Mouse (Mus musculus) embryonic facial prominence, embryonic 11.5 days (tissue): ENCODE measurements at regions not wholly inside any gene's neighbourhood (a gene's known extent, or its start where the extent isn't known, plus 50 kb on each side); places are given as distances from the start of the nearest gene placed in this dataset.

Source experiments
- ATAC-seq: fragments of 200-750 bp; cut with Nextera tagmentation; replicated peaks from 2 replicates; pipeline ENCODE4 v1.8.0; 2017; ENCODE audit warnings: low read depth; ENCODE audit not compliant: insufficient number of reproducible peaks, low FRiP score, low TSS enrichment
- DNase-seq: peaks from one replicate; pipeline ENCODE4 v3.0.0-alpha.2; 2015; ENCODE audit warnings: low spot score
- H3K27ac ChIP-seq: fragments of 300-500 bp; sonication (generic); replicated peaks from 2 replicates; pipeline ENCODE4 v1.5.1; 2014; ENCODE audit warnings: mild to moderate bottlenecking, low read depth, low read length, control low read depth
- H3K27me3 ChIP-seq: fragments of 300-500 bp; sonication (generic); 2 replicates; pipeline ENCODE4 v1.6.1; 2014; ENCODE audit warnings: mild to moderate bottlenecking, low read length, moderate library complexity, mixed read lengths; ENCODE audit not compliant: control insufficient read depth, insufficient read depth
- H3K36me3 ChIP-seq: fragments of 300-500 bp; sonication (generic); replicated peaks from 2 replicates; pipeline ENCODE4 v1.6.1; 2014; ENCODE audit warnings: low read depth, mild to moderate bottlenecking, low read length, moderate library complexity, mixed read lengths; ENCODE audit not compliant: control insufficient read depth, insufficient read depth
- H3K4me1 ChIP-seq: fragments of 300-500 bp; sonication (generic); 2 replicates; pipeline ENCODE4 v1.6.1; 2014; ENCODE audit warnings: low read length, mixed read lengths; ENCODE audit not compliant: control insufficient read depth, insufficient read depth
- H3K4me2 ChIP-seq: fragments of 300-500 bp; sonication (generic); 2 replicates; pipeline ENCODE4 v1.6.1; 2014; ENCODE audit warnings: low read depth, mild to moderate bottlenecking, control low read depth, low read length, moderate library complexity
- H3K4me3 ChIP-seq: fragments of 300-500 bp; sonication (generic); 2 replicates; pipeline ENCODE4 v1.5.1; 2014; ENCODE audit warnings: low read depth, low read length, control low read depth
- H3K9ac ChIP-seq: fragments of 300-500 bp; sonication (generic); replicated peaks from 2 replicates; pipeline ENCODE4 v1.6.1; 2014; ENCODE audit warnings: mild to moderate bottlenecking, control low read depth, low read length
- H3K9me3 ChIP-seq: fragments of 300-500 bp; sonication (generic); replicated peaks from 2 replicates; pipeline ENCODE4 v1.6.1; 2016; ENCODE audit warnings: mild to moderate bottlenecking, low read length, inconsistent platforms, mixed read lengths; ENCODE audit not compliant: control insufficient read depth
- whole genome bisulfite sequencing: fragments of 180-500 bp; shearing (Covaris S2); extraction: QIAGEN DNeasy Blood & Tissue Kit; methylation state at CpG from one replicate; pipeline ENCODE4 v1.1.7; 2014; 5-methylcytosine and 5-hydroxymethylcytosine counted together

GRCm38 (mm10) chr12:94424340-94424981, 1267.6 kb upstream of the Flrt2 start:
- 15% methylated on average over 3 of the region's 3 CpGs for WGBS
- DNase-seq (peak; percentile 32), ATAC-seq (no peak)
- no peak overlapping the region for H3K27ac ChIP-seq
- H3K9me3 ChIP-seq, result no peaks in the 10 kb centered on the region
- no peak overlapping the region for H3K4me3 ChIP-seq
- no peak overlapping the region for H3K9ac ChIP-seq
- H3K27me3 ChIP-seq, result no peaks in the 10 kb centered on the region
- H3K4me1 ChIP-seq, result no peaks in the 10 kb centered on the region
- H3K36me3 ChIP-seq, result no peaks in the 10 kb centered on the region
- H3K4me2 ChIP-seq, result no peak overlapping the region

DNA sequence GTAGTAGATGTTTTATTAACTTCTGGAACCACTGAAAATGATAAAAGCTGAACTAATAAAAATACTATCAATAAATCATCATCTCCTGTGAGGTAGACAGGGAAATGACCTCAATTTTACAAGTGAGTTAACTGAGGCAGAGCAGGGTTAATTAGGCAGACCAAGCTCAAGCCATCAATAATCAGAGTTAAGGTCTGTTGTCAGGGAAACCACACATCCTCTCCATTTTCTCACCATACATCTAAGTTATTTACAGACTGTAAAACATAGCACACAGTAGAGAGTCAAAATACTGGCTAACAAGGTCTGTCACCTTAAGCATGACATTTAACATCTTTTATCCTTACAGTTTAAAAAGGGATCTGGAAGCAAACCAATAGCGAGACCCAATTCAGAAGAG, 1242.5 kb upstream of the Flrt2 start:
- no peaks in the 10 kb centered on the region for H3K9me3 ChIP-seq
- DNase-seq (no peak), ATAC-seq (no peak)
- H3K9ac ChIP-seq, result no peak overlapping the region
- no peak overlapping the region for H3K4me3 ChIP-seq
- no peak overlapping the region for H3K27ac ChIP-seq
- 83% methylated on average over 1 of the region's 1 CpGs for WGBS
- no peaks in the 10 kb centered on the region for H3K27me3 ChIP-seq
- H3K4me1 ChIP-seq, result no peaks in the 10 kb centered on the region
- no peak overlapping the region for H3K4me2 ChIP-seq
- H3K36me3 ChIP-seq, result no peaks in the 10 kb centered on the region

GRCm38 (mm10) chr12:94468027-94468426, 1224.0 kb upstream of the Flrt2 start:
- H3K36me3 ChIP-seq, result no peaks in the 10 kb centered on the region
- no peak for ATAC-seq
- 38% methylated on average over 2 of the region's 2 CpGs for WGBS
- no peak overlapping the region for H3K9ac ChIP-seq
- H3K4me1 ChIP-seq, result no peaks in the 10 kb centered on the region
- H3K4me3 ChIP-seq, result no peak overlapping the region
- no peak overlapping the region for H3K27ac ChIP-seq
- no peaks in the 10 kb centered on the region for H3K27me3 ChIP-seq
- H3K9me3 ChIP-seq, result no peaks in the 10 kb centered on the region
- DNase-seq, result no peak
- no peak overlapping the region for H3K4me2 ChIP-seq

GRCm38 (mm10) chr12:94468609-94469008, 1223.4 kb upstream of the Flrt2 start:
- no peaks in the 10 kb centered on the region for H3K9me3 ChIP-seq
- no peak overlapping the region for H3K9ac ChIP-seq
- H3K4me3 ChIP-seq, result no peak overlapping the region
- ATAC-seq, result no peak
- no peaks in the 10 kb centered on the region for H3K27me3 ChIP-seq
- no peaks in the 10 kb centered on the region for H3K36me3 ChIP-seq
- 80% methylated on average over 3 of the region's 3 CpGs for WGBS
- H3K4me2 ChIP-seq, result no peak overlapping the region
- DNase-seq, result no peak
- no peaks in the 10 kb centered on the region for H3K4me1 ChIP-seq
- H3K27ac ChIP-seq, result no peak overlapping the region

- H3K4me1 ChIP-seq, result no peaks in the 10 kb centered on the region
- no peak overlapping the region for H3K9ac ChIP-seq
- DNase-seq (no peak), ATAC-seq (no peak)
- no peak overlapping the region for H3K27ac ChIP-seq
- H3K4me2 ChIP-seq, result no peak overlapping the region
- no peaks in the 10 kb centered on the region for H3K36me3 ChIP-seq
- no peak overlapping the region for H3K4me3 ChIP-seq
- H3K27me3 ChIP-seq, result no peaks in the 10 kb centered on the region
- no peaks in the 10 kb centered on the region for H3K9me3 ChIP-seq
- WGBS, result 63% methylated on average over 2 of the region's 2 CpGs
Measured at GRCm38 (mm10) chr12:94469850-94470249, 1222.2 kb upstream of the Flrt2 start.

DNA sequence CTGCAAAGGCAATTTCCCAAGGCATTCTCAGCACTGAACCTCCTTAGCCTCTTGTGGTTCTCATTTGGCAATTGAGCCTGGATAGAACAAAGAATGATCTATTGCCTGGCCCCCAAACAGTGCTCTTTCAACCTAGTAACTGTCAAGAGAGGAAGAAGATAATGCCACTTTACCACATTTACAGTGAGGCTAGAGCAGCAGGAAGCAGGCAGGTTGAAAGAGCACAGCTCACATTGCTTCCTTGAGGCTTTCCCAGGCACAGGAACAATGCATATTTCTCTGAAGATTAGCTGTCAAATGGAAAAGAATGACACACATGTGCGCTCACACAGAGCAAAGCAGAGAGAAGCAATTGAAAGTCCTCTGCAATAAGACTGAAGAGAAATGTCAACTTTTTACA, 1221.0 kb upstream of the Flrt2 start:
- ATAC-seq (no peak), DNase-seq (no peak)
- 48% methylated on average over 1 of the region's 1 CpGs for WGBS
- no peak overlapping the region for H3K9ac ChIP-seq
- no peak overlapping the region for H3K4me3 ChIP-seq
- H3K36me3 ChIP-seq, result no peaks in the 10 kb centered on the region
- no peak overlapping the region for H3K27ac ChIP-seq
- H3K4me2 ChIP-seq, result no peak overlapping the region
- H3K27me3 ChIP-seq, result no peaks in the 10 kb centered on the region
- H3K4me1 ChIP-seq, result no peaks in the 10 kb centered on the region
- no peaks in the 10 kb centered on the region for H3K9me3 ChIP-seq

DNA sequence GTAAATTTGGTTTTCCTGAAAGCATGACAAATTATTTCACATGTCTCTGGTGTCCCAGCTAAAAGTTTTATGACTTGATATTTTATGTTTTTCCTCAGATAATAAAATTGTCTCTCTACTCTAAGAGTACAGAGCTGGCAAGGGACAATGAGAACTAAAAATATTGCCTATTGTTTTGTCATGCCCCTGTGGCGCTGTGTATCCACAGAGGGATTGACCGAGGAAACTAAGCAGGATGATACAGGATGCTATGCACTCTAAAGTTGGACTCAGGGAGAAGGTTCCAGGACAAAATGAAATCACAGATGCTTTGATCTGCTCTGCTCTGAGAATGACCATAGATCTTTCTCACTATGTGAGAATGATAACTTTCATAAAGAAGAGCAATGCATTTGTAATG, 1203.3 kb upstream of the Flrt2 start:
- H3K36me3 ChIP-seq, result no peaks in the 10 kb centered on the region
- H3K4me2 ChIP-seq, result no peak overlapping the region
- no peak overlapping the region for H3K4me3 ChIP-seq
- H3K9me3 ChIP-seq, result no peaks in the 10 kb centered on the region
- H3K4me1 ChIP-seq, result no peaks in the 10 kb centered on the region
- ATAC-seq (no peak), DNase-seq (no peak)
- H3K27me3 ChIP-seq, result no peaks in the 10 kb centered on the region
- H3K9ac ChIP-seq, result no peak overlapping the region
- no peak overlapping the region for H3K27ac ChIP-seq
- 78% methylated on average over 2 of the region's 2 CpGs for WGBS

- Histone ChIP-seq H3K36me3 (no peaks in the 10 kb centered on the region), H3K4me2 (no peak overlapping the region), H3K4me3 (no peak overlapping the region), H3K9me3 (no peaks in the 10 kb centered on the region), H3K4me1 (no peaks in the 10 kb centered on the region), H3K27me3 (no peaks in the 10 kb centered on the region), H3K27ac (no peak overlapping the region), H3K9ac (no peak overlapping the region)
- DNase-seq, result no peak
- 83% methylated on average over 7 of the region's 7 CpGs for WGBS
- no peak for ATAC-seq
Measured at GRCm38 (mm10) chr12:94508099-94508498, 1183.9 kb upstream of the Flrt2 start.
